Mouse (Mus musculus) kidney, postnatal 0 days (tissue): Measurements from ENCODE around the gene Notch2. TPM values are rescaled to one million over a fixed set of nuclear protein-coding genes. Genes with fewer than 3 reads are reported as not detected.
"Not testable (repeated sequence)": the region's sequence is repeated elsewhere in the genome, so short reads cannot be mapped to it uniquely, and the experiment has no call there.

Source experiments
- ATAC-seq: fragments of 200-750 bp; cut with Nextera tagmentation; replicated peaks from 2 replicates; pipeline ENCODE4 v1.8.0; 2017; ENCODE audit warnings: low read depth, moderate number of reproducible peaks, moderate TSS enrichment, moderate library complexity; ENCODE audit not compliant: low FRiP score
- DNase-seq: peaks from one replicate; pipeline ENCODE4 v3.0.0-alpha.2; 2016; ENCODE audit warnings: low spot score
- H3K27ac ChIP-seq: fragments of 300-500 bp; sonication (generic); 2 replicates; pipeline ENCODE4 v1.5.1; 2014; ENCODE audit warnings: mild to moderate bottlenecking
- H3K27me3 ChIP-seq: fragments of 300-500 bp; sonication (generic); 2 replicates; pipeline ENCODE4 v1.6.1; 2014; ENCODE audit warnings: low read length, mixed read lengths; ENCODE audit not compliant: insufficient read depth
- H3K36me3 ChIP-seq: fragments of 300-500 bp; sonication (generic); 2 replicates; pipeline ENCODE4 v1.6.1; 2014; ENCODE audit warnings: low read length, mixed read lengths; ENCODE audit not compliant: insufficient read depth
- H3K4me1 ChIP-seq: fragments of 300-500 bp; sonication (generic); replicated peaks from 2 replicates; pipeline ENCODE4 v1.6.1; 2014; ENCODE audit warnings: antibody characterized with exemption, low read length, mixed read lengths; ENCODE audit not compliant: insufficient read depth
- H3K4me2 ChIP-seq: fragments of 300-500 bp; sonication (generic); 2 replicates; pipeline ENCODE4 v1.6.1; 2014; ENCODE audit warnings: mild to moderate bottlenecking, low read length, moderate library complexity, mixed read lengths
- H3K4me3 ChIP-seq: fragments of 300-500 bp; sonication (generic); replicated peaks from 2 replicates; pipeline ENCODE4 v1.5.1; 2014; ENCODE audit warnings: low read depth, low read length
- H3K9ac ChIP-seq: fragments of 300-500 bp; sonication (generic); 2 replicates; pipeline ENCODE4 v1.6.1; 2014; ENCODE audit warnings: low read depth, low read length
- H3K9me3 ChIP-seq: fragments of 300-500 bp; sonication (generic); replicated peaks from 2 replicates; pipeline ENCODE4 v1.6.1; 2016; ENCODE audit warnings: low read length, inconsistent platforms, mixed read lengths
- CTCF ChIP-seq: IDR thresholded peaks from 2 replicates; pipeline ENCODE4 v1.5.1; 2016; ENCODE audit warnings: antibody characterized with exemption, low read depth, mild to moderate bottlenecking, moderate library complexity
- WGBS: fragments of 180-500 bp; shearing (Covaris S2); extraction: QIAGEN DNeasy Blood & Tissue Kit; methylation state at CpG from one replicate; pipeline ENCODE4 v1.1.7; 2014; 5-methylcytosine and 5-hydroxymethylcytosine counted together
- polyA plus RNA-seq: library from polyadenylated mRNA; unstranded; fragments of >200 nt; fragmentation: Nextera tagmentation; extraction: Ambion mirVana; gene quantifications from 2 replicates; pipeline ENCODE4 v1.2.1, GENCODE M21; 2015

The Notch2 gene
- polyA plus RNA-seq, 1 experiment from 2014 or later = 25.2 TPM

GRCm38 (mm10) chr3:98132140-98132539, 118.8 kb downstream of the Notch2 start:
- not testable (repeated sequence) for H3K4me2 ChIP-seq, H3K9ac ChIP-seq, H3K4me1 ChIP-seq, ATAC-seq, H3K4me3 ChIP-seq, H3K27me3 ChIP-seq, H3K27ac ChIP-seq, DNase-seq, H3K9me3 ChIP-seq
- 82% methylated on average over 4 of the region's 4 CpGs for WGBS
- peaks cover 76% of the 10 kb centered on the region for H3K36me3 ChIP-seq
- peak; percentile 44 for TF ChIP-seq CTCF

GRCm38 (mm10) chr3:98132636-98133035, 119.3 kb downstream of the Notch2 start:
- Histone ChIP-seq H3K27ac (no peak overlapping the region), H3K4me3 (no peak overlapping the region), H3K9me3 (no peaks in the 10 kb centered on the region), H3K27me3 (no peaks in the 10 kb centered on the region), H3K4me2 (no peak overlapping the region), H3K9ac (no peak overlapping the region), H3K36me3 (peaks cover 78% of the 10 kb centered on the region), H3K4me1 (no peaks in the 10 kb centered on the region)
- no peak for DNase-seq
- ATAC-seq = no peak
- WGBS = 92% methylated on average over 8 of the region's 8 CpGs
- TF ChIP-seq CTCF = no peak

GRCm38 (mm10) chr3:98141456-98141855, 128.1 kb downstream of the Notch2 start:
- H3K4me1 ChIP-seq = no peaks in the 10 kb centered on the region
- H3K4me3 ChIP-seq = no peak overlapping the region
- no peaks in the 10 kb centered on the region for H3K27me3 ChIP-seq
- no peak overlapping the region for H3K27ac ChIP-seq
- no peaks in the 10 kb centered on the region for H3K9me3 ChIP-seq
- no peak overlapping the region for H3K9ac ChIP-seq
- 93% methylated on average over 15 of the region's 15 CpGs for WGBS
- H3K36me3 ChIP-seq = peaks cover 88% of the 10 kb centered on the region
- ATAC-seq = no peak
- no peak overlapping the region for H3K4me2 ChIP-seq
- no peak for TF ChIP-seq CTCF
- no peak for DNase-seq

GRCm38 (mm10) chr3:98142862-98143261, 129.5 kb downstream of the Notch2 start:
- DNase-seq = no peak

GRCm38 (mm10) chr3:98145204-98145603, 131.9 kb downstream of the Notch2 start:
- Histone ChIP-seq H3K9me3 (no peaks in the 10 kb centered on the region), H3K4me1 (no peaks in the 10 kb centered on the region), H3K36me3 (peaks cover 74% of the 10 kb centered on the region), H3K9ac (no peak overlapping the region), H3K27ac (no peak overlapping the region), H3K4me2 (no peak overlapping the region), H3K27me3 (no peaks in the 10 kb centered on the region), H3K4me3 (no peak overlapping the region)
- DNase-seq = no peak
- 81% methylated on average over 10 of the region's 10 CpGs for WGBS
- TF ChIP-seq CTCF = no peak
- ATAC-seq = no peak

More at GRCm38 (mm10) chr3:98142862-98143261, 129.5 kb downstream of the Notch2 start:
- Histone ChIP-seq H3K4me3 (no peak overlapping the region), H3K27me3 (no peaks in the 10 kb centered on the region), H3K4me2 (no peak overlapping the region), H3K36me3 (peaks cover 90% of the 10 kb centered on the region), H3K4me1 (no peaks in the 10 kb centered on the region), H3K9me3 (no peaks in the 10 kb centered on the region), H3K27ac (no peak overlapping the region), H3K9ac (no peak overlapping the region)
- no peak for TF ChIP-seq CTCF
- no peak for ATAC-seq
- WGBS = 92% methylated on average over 13 of the region's 13 CpGs

- Histone ChIP-seq H3K4me2 (no peak overlapping the region), H3K27me3 (no peaks in the 10 kb centered on the region), H3K4me1 (no peaks in the 10 kb centered on the region), H3K4me3 (no peak overlapping the region), H3K36me3 (peaks cover 62% of the 10 kb centered on the region), H3K9ac (no peak overlapping the region), H3K9me3 (no peaks in the 10 kb centered on the region), H3K27ac (no peak overlapping the region)
- DNase-seq = no peak
- no peak for TF ChIP-seq CTCF
- 95% methylated on average over 29 of the region's 29 CpGs for WGBS
- 0 out of 2 replicates have a peak, but pooled peaks have one; percentile 29 for ATAC-seq
Measured at GRCm38 (mm10) chr3:98146471-98147410, 133.4 kb downstream of the Notch2 start.
